Mouse (Mus musculus): ENCODE data around the gene Ywhag.

DNA sequence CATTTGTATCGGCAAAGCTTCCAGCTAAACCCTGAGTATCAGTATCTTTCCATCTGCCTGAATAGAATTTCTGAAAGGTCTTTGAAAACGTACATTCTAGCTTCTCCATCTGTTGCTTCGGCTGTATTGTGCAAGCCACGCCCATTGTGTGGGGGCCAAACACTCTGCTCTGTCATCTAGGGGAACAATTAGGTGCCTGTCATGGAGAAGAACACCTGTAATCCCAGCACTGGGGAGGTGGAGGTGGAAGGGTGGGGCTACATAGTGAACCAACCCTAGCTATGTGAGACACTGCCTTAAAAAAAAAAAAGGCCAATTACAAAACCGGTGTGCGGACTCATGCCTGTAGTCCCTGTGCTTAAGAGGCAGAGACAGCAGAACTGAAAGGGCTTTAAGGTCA is 8.3 kb upstream of the Ywhag start:
- TF ChIP-seq GATA1 (IDR thresholded peaks at IDR 0.05; ENCODE audit: borderline replicate concordance, low read length) = no peak
- TF ChIP-seq FLI1 (IDR thresholded peaks at IDR 0.05; ENCODE audit: low read length) = no peak
